Mouse (Mus musculus) sigmoid colon, adult 10 weeks (tissue): Measurements from ENCODE around the gene Ift140. TPM values are rescaled to one million over a fixed set of nuclear protein-coding genes. Genes with fewer than 3 reads are reported as not detected.

Experiments
- polyA plus RNA-seq: library from polyadenylated mRNA; stranded (reverse); fragments of 350-450 nt; fragmentation: Illumina TruSeq; extraction: RNeasy Lipid Tissue Mini Kit (QIAGEN cat#74804); gene quantifications from one replicate; pipeline ENCODE4 v1.2.3, GENCODE M21; 2014; ENCODE audit warnings: low read depth, low replicate concordance

Ift140 gene
- 8.1 TPM for polyA plus RNA-seq

GRCm38 (mm10) chr17:25015655-25016291, at the start of gene Ift140, which contains the start of gene Cramp1l:
Gene Ift140 (plus strand): TSS chr17:25016085.
Gene Cramp1l (minus strand): TSS chr17:25015788.

GRCm38 (mm10) chr17:25083444-25083931, 67.6 kb downstream of the Ift140 start, which contains the start of gene Tmem204:
Gene Tmem204 (minus strand): TSS chr17:25083591.

GRCm38 (mm10) chr17:25115664-25116432, 100.0 kb downstream of the Ift140 start, which contains the start of gene Telo2:
Gene Telo2 (minus strand): TSS chr17:25115967.

GRCm38 (mm10) chr17:25120406-25120805, 104.5 kb downstream of the Ift140 start, which contains the start of gene Ptx4:
Gene Ptx4 (plus strand): TSS chr17:25120760.

GRCm38 (mm10) chr17:25133275-25133698, 117.4 kb downstream of the Ift140 start, which contains the start of gene Clcn7:
Gene Clcn7 (plus strand): TSS chr17:25133391.

Other genes starting within 250 kb of the Ift140 start
- 0.95 TPM for gene Meiob, start 211.8 kb upstream of the Ift140 start, polyA plus RNA-seq
- 10.6 TPM for gene Hagh, start 175.9 kb upstream of the Ift140 start, polyA plus RNA-seq
- 194 TPM for gene Fahd1, start 165.7 kb upstream of the Ift140 start, polyA plus RNA-seq
- not detected for gene Igfals, start 150.1 kb upstream of the Ift140 start, polyA plus RNA-seq
- gene Nubp2, start 129.7 kb upstream of the Ift140 start, polyA plus RNA-seq = 2.7 TPM
- gene Spsb3, start 129.4 kb upstream of the Ift140 start, polyA plus RNA-seq = not detected
- 2.0 TPM for gene Eme2, start 121.0 kb upstream of the Ift140 start, polyA plus RNA-seq
- 1.8 TPM for gene Mrps34, start 121.0 kb upstream of the Ift140 start, polyA plus RNA-seq
- 1.0 TPM for gene Nme3, start 119.6 kb upstream of the Ift140 start, polyA plus RNA-seq
- 7.2 TPM for gene Mapk8ip3, start 79.1 kb upstream of the Ift140 start, polyA plus RNA-seq
- 62.0 TPM for gene Jpt2, start 55.4 kb upstream of the Ift140 start, polyA plus RNA-seq
- 12.3 TPM for gene Cramp1l, start 297 bp upstream of the Ift140 start, polyA plus RNA-seq
- 2.8 TPM for gene Tmem204, start 67.5 kb downstream of the Ift140 start, polyA plus RNA-seq
- gene Telo2, start 99.9 kb downstream of the Ift140 start, polyA plus RNA-seq = 3.0 TPM
- gene Ptx4, start 104.7 kb downstream of the Ift140 start, polyA plus RNA-seq = not detected
- gene Clcn7, start 117.3 kb downstream of the Ift140 start, polyA plus RNA-seq = 4.3 TPM
- not detected for gene Ccdc154, start 146.4 kb downstream of the Ift140 start, polyA plus RNA-seq
- not detected for gene Gm38655, start 159.4 kb downstream of the Ift140 start, polyA plus RNA-seq
- 19.8 TPM for gene BC003965, start 168.5 kb downstream of the Ift140 start, polyA plus RNA-seq
- gene Unkl, start 172.3 kb downstream of the Ift140 start, polyA plus RNA-seq = 14.3 TPM
- 10.1 TPM for gene Gnptg, start 224.0 kb downstream of the Ift140 start, polyA plus RNA-seq
- 3.8 TPM for gene Tsr3, start 224.1 kb downstream of the Ift140 start, polyA plus RNA-seq
- not detected for gene Baiap3, start 240.3 kb downstream of the Ift140 start, polyA plus RNA-seq